Mouse (Mus musculus): ENCODE data around the gene Vav3. TPM values are rescaled to one million over a fixed set of nuclear protein-coding genes. Genes with fewer than 3 reads are reported as not detected.

Vav3 gene
- polyA plus RNA-seq, 1 experiment from 2014 or later = 8.1 TPM

GRCm38 (mm10) chr3:109463684-109464083, 123.2 kb downstream of the Vav3 start:
- ATAC-seq = no peak
- in situ Hi-C loops (cut with MboI; ENCODE audit: low pct_unique_long_range_greater_than_20kb) = no loop called here
- TF ChIP-seq CTCF (IDR thresholded peaks at IDR 0.05) = no peak
- H3K27me3 ChIP-seq = no peaks in the 10 kb centered on the region
- POLR2A ChIA-PET = no interaction called here
- DNase-seq (ENCODE audit: low read depth, low spot score) = no peak
- CTCF ChIA-PET = no interaction called here

GRCm38 (mm10) chr3:109464600-109464999, 124.1 kb downstream of the Vav3 start:
- ChIA-PET CTCF (no interaction called here), POLR2A (no interaction called here)
- no peak for ATAC-seq
- H3K27me3 ChIP-seq = no peaks in the 10 kb centered on the region
- no peak for DNase-seq (ENCODE audit: low read depth, low spot score)
- in situ Hi-C loops (cut with MboI; ENCODE audit: low pct_unique_long_range_greater_than_20kb) = no loop called here
- TF ChIP-seq CTCF (IDR thresholded peaks at IDR 0.05) = no peak

- POLR2A ChIA-PET = no interaction called here
- no peak for TF ChIP-seq CTCF (IDR thresholded peaks at IDR 0.05)
Observed at GRCm38 (mm10) chr3:109466541-109466940, 126.1 kb downstream of the Vav3 start.

GRCm38 (mm10) chr3:109467288-109467687, 126.8 kb downstream of the Vav3 start:
- in situ Hi-C loops (cut with MboI; ENCODE audit: low pct_unique_long_range_greater_than_20kb) = no loop called here
- peak; percentile 61 for TF ChIP-seq CTCF (IDR thresholded peaks at IDR 0.05)
- ATAC-seq (no peak), DNase-seq (ENCODE audit: low read depth, low spot score) (no peak)
- H3K27me3 ChIP-seq = no peaks in the 10 kb centered on the region
- POLR2A ChIA-PET = no interaction called here
- CTCF ChIA-PET = interaction anchor here (0.9 to 4.9 kb wide), 6 partner anchors 8 to 266 kb away, joined by 3 to 28 read pairs (median 5); no protein-coding TSS in a partner anchor

More at GRCm38 (mm10) chr3:109466541-109466940, 126.1 kb downstream of the Vav3 start:
- CTCF ChIA-PET = interaction anchor here (1.3 to 4.9 kb wide), 5 partner anchors 9 to 159 kb away, joined by 4 to 28 read pairs (median 6); no protein-coding TSS in a partner anchor
- in situ Hi-C loops (cut with MboI; ENCODE audit: low pct_unique_long_range_greater_than_20kb) = no loop called here
- DNase-seq (ENCODE audit: low read depth, low spot score) (no peak), ATAC-seq (no peak)
- no peaks in the 10 kb centered on the region for H3K27me3 ChIP-seq

GRCm38 (mm10) chr3:109469465-109469864, 129.0 kb downstream of the Vav3 start:
- POLR2A ChIA-PET = interaction anchor here (0.7 kb wide), 1 partner anchor 405 kb away, joined by 6 read pairs; no protein-coding TSS in a partner anchor
- no peak for TF ChIP-seq CTCF (IDR thresholded peaks at IDR 0.05)
- no peaks in the 10 kb centered on the region for H3K27me3 ChIP-seq
- CTCF ChIA-PET = interaction anchor here (0.9 to 4.9 kb wide), 9 partner anchors 9 to 304 kb away, joined by 3 to 28 read pairs (median 4); no protein-coding TSS in a partner anchor
- in situ Hi-C loops (cut with MboI; ENCODE audit: low pct_unique_long_range_greater_than_20kb) = no loop called here
- ATAC-seq (peak; percentile 98), DNase-seq (ENCODE audit: low read depth, low spot score) (peak; percentile 95)

GRCm38 (mm10) chr3:109470651-109471255, 130.3 kb downstream of the Vav3 start:
- no peaks in the 10 kb centered on the region for H3K27me3 ChIP-seq
- DNase-seq (ENCODE audit: low read depth, low spot score) = no peak
- in situ Hi-C loops (cut with MboI; ENCODE audit: low pct_unique_long_range_greater_than_20kb) = no loop called here
- no peak for TF ChIP-seq CTCF (IDR thresholded peaks at IDR 0.05)
- ChIA-PET CTCF (interaction anchor here (0.9 to 4.9 kb wide), 4 partner anchors 15 to 131 kb away, joined by 3 to 28 read pairs (median 6); no protein-coding TSS in a partner anchor), POLR2A (no interaction called here)
- ATAC-seq = no peak

- CTCF ChIA-PET = interaction anchor here (1.0 to 1.4 kb wide), 4 partner anchors 9 to 93 kb away, joined by 3 to 8 read pairs (median 3); no protein-coding TSS in a partner anchor
- POLR2A ChIA-PET = no interaction called here
- no peak for TF ChIP-seq CTCF (IDR thresholded peaks at IDR 0.05)
- in situ Hi-C loops (cut with MboI; ENCODE audit: low pct_unique_long_range_greater_than_20kb) = no loop called here
- no peaks in the 10 kb centered on the region for H3K27me3 ChIP-seq
- no peak for ATAC-seq
- no peak for DNase-seq (ENCODE audit: low read depth, low spot score)
Observed at GRCm38 (mm10) chr3:109476521-109476920, 136.1 kb downstream of the Vav3 start.

GRCm38 (mm10) chr3:109478297-109478696, 137.8 kb downstream of the Vav3 start:
- no peak for TF ChIP-seq CTCF (IDR thresholded peaks at IDR 0.05)
- ChIA-PET POLR2A (interaction anchor here (0.6 to 1.0 kb wide), 2 partner anchors 115 to 171 kb away, joined by 3 read pairs; no protein-coding TSS in a partner anchor), CTCF (interaction anchor here (0.9 to 1.2 kb wide), 4 partner anchors 9 to 300 kb away, joined by 3 to 5 read pairs (median 4); no protein-coding TSS in a partner anchor)
- in situ Hi-C loops (cut with MboI; ENCODE audit: low pct_unique_long_range_greater_than_20kb) = no loop called here
- no peaks in the 10 kb centered on the region for H3K27me3 ChIP-seq
- no peak for ATAC-seq
- DNase-seq (ENCODE audit: low read depth, low spot score) = no peak

- no peak for ATAC-seq
- ChIA-PET POLR2A (interaction anchor here (0.5 kb wide), 1 partner anchor 304 kb away, joined by 3 read pairs; no protein-coding TSS in a partner anchor), CTCF (no interaction called here)
- no peak for DNase-seq (ENCODE audit: low read depth, low spot score)
- no peak for TF ChIP-seq CTCF (IDR thresholded peaks at IDR 0.05)
- in situ Hi-C loops (cut with MboI; ENCODE audit: low pct_unique_long_range_greater_than_20kb) = loop anchor here (10.0 kb wide), 1 partner anchor 136 kb away; the partner anchor contains the start of gene Vav3
- H3K27me3 ChIP-seq = no peaks in the 10 kb centered on the region
Observed at GRCm38 (mm10) chr3:109480625-109481024, 140.2 kb downstream of the Vav3 start.

- ChIA-PET POLR2A (no interaction called here), CTCF (interaction anchor here (1.0 to 3.5 kb wide), 3 partner anchors 18 to 315 kb away, joined by 3 to 17 read pairs (median 3); no protein-coding TSS in a partner anchor)
- ATAC-seq = no peak
- H3K27me3 ChIP-seq = no peaks in the 10 kb centered on the region
- no peak for TF ChIP-seq CTCF (IDR thresholded peaks at IDR 0.05)
- in situ Hi-C loops (cut with MboI; ENCODE audit: low pct_unique_long_range_greater_than_20kb) = loop anchor here (10.0 kb wide), 1 partner anchor 142 kb away; the partner anchor contains the start of gene Vav3
- no peak for DNase-seq (ENCODE audit: low read depth, low spot score)
Observed at GRCm38 (mm10) chr3:109486786-109487185, 146.3 kb downstream of the Vav3 start.

GRCm38 (mm10) chr3:109487823-109488222, 147.4 kb downstream of the Vav3 start:
- no peak for DNase-seq (ENCODE audit: low read depth, low spot score)
- POLR2A ChIA-PET = no interaction called here
- H3K27me3 ChIP-seq = no peaks in the 10 kb centered on the region
- no peak for TF ChIP-seq CTCF (IDR thresholded peaks at IDR 0.05)
- no peak for ATAC-seq
- in situ Hi-C loops (cut with MboI; ENCODE audit: low pct_unique_long_range_greater_than_20kb) = loop anchor here (10.0 kb wide), 1 partner anchor 143 kb away; the partner anchor contains the start of gene Vav3
- CTCF ChIA-PET = interaction anchor here (0.9 to 4.5 kb wide), 3 partner anchors 19 to 317 kb away, joined by 3 to 28 read pairs (median 4); no protein-coding TSS in a partner anchor
